Mouse (Mus musculus): Measurements from ENCODE around the gene Kcne3. TPM values are rescaled to one million over a fixed set of nuclear protein-coding genes. Genes with fewer than 3 reads are reported as not detected.
A peak's percentile ranks its signal among the peaks of the same experiment; 100 is the strongest.

Kcne3 gene
- polyA plus RNA-seq, 1 experiment from 2014 or later: 0.79 TPM

- ATAC-seq: no peak
- no peaks in the 10 kb centered on the region for H3K4me1 ChIP-seq (ENCODE audit: control insufficient read depth, insufficient read depth, low read length)
- whole genome bisulfite sequencing: 88% methylated on average over 3 of the region's 3 CpGs
Measured at GRCm38 (mm10) chr7:100201191-100201590, 24.9 kb downstream of the Kcne3 start.

GRCm38 (mm10) chr7:100203616-100204015 is 27.3 kb downstream of the Kcne3 start:
- no peaks in the 10 kb centered on the region for H3K36me3 ChIP-seq (ENCODE audit: control insufficient read depth, insufficient read depth, low read length)
- no peak for ATAC-seq
- no peaks in the 10 kb centered on the region for H3K27me3 ChIP-seq (ENCODE audit: control insufficient read depth, insufficient read depth, low read depth, low read length)
- no peak overlapping the region for H3K9ac ChIP-seq (ENCODE audit: low read depth, low read length)
- H3K4me2 ChIP-seq (ENCODE audit: low read length): no peak overlapping the region
- H3K4me3 ChIP-seq (ENCODE audit: low read depth, low read length): no peak overlapping the region
- 68% methylated on average over 3 of the region's 3 CpGs for WGBS
- no peak overlapping the region for H3K27ac ChIP-seq (ENCODE audit: low read length)
- H3K4me1 ChIP-seq (ENCODE audit: control insufficient read depth, insufficient read depth, low read length): no peaks in the 10 kb centered on the region
- no peaks in the 10 kb centered on the region for H3K9me3 ChIP-seq (replicated peaks; ENCODE audit: control insufficient read depth, low read length, poor library complexity, severe bottlenecking)

More at GRCm38 (mm10) chr7:100201191-100201590, 24.9 kb downstream of the Kcne3 start:
- no peak overlapping the region for H3K4me2 ChIP-seq (ENCODE audit: low read length)
- no peak overlapping the region for H3K27ac ChIP-seq (ENCODE audit: low read length)
- no peak overlapping the region for H3K4me3 ChIP-seq (ENCODE audit: low read depth, low read length)
- H3K9me3 ChIP-seq (replicated peaks; ENCODE audit: control insufficient read depth, low read length, poor library complexity, severe bottlenecking): no peaks in the 10 kb centered on the region
- no peaks in the 10 kb centered on the region for H3K36me3 ChIP-seq (ENCODE audit: control insufficient read depth, insufficient read depth, low read length)
- H3K27me3 ChIP-seq (ENCODE audit: control insufficient read depth, insufficient read depth, low read depth, low read length): no peaks in the 10 kb centered on the region
- no peak overlapping the region for H3K9ac ChIP-seq (ENCODE audit: low read depth, low read length)

- Histone ChIP-seq H3K4me1 (ENCODE audit: control insufficient read depth, insufficient read depth, low read length) (no peaks in the 10 kb centered on the region), H3K36me3 (ENCODE audit: control insufficient read depth, insufficient read depth, low read length) (no peaks in the 10 kb centered on the region), H3K27ac (ENCODE audit: low read length) (no peak overlapping the region), H3K4me2 (ENCODE audit: low read length) (no peak overlapping the region), H3K9ac (ENCODE audit: low read depth, low read length) (no peak overlapping the region), H3K9me3 (replicated peaks; ENCODE audit: control insufficient read depth, low read length, poor library complexity, severe bottlenecking) (no peaks in the 10 kb centered on the region), H3K27me3 (ENCODE audit: control insufficient read depth, insufficient read depth, low read depth, low read length) (no peaks in the 10 kb centered on the region), H3K4me3 (ENCODE audit: low read depth, low read length) (no peak overlapping the region)
- ATAC-seq: no peak
- 78% methylated on average over 6 of the region's 6 CpGs for WGBS
Measured at GRCm38 (mm10) chr7:100204871-100205270, 28.6 kb downstream of the Kcne3 start.

- Histone ChIP-seq H3K9me3 (replicated peaks; ENCODE audit: control insufficient read depth, low read length, poor library complexity, severe bottlenecking) (no peaks in the 10 kb centered on the region), H3K4me2 (ENCODE audit: low read length) (no peak overlapping the region), H3K4me1 (ENCODE audit: control insufficient read depth, insufficient read depth, low read length) (no peaks in the 10 kb centered on the region), H3K4me3 (ENCODE audit: low read depth, low read length) (no peak overlapping the region), H3K9ac (ENCODE audit: low read depth, low read length) (no peak overlapping the region), H3K27ac (ENCODE audit: low read length) (no peak overlapping the region), H3K27me3 (ENCODE audit: control insufficient read depth, insufficient read depth, low read depth, low read length) (no peaks in the 10 kb centered on the region), H3K36me3 (ENCODE audit: control insufficient read depth, insufficient read depth, low read length) (no peaks in the 10 kb centered on the region)
- ATAC-seq: no peak
- 95% methylated on average over 2 of the region's 2 CpGs for WGBS
Measured at GRCm38 (mm10) chr7:100206144-100206543, 29.8 kb downstream of the Kcne3 start.

GRCm38 (mm10) chr7:100207886-100208285 is 31.6 kb downstream of the Kcne3 start:
- Histone ChIP-seq H3K4me3 (ENCODE audit: low read depth, low read length) (no peak overlapping the region), H3K9me3 (replicated peaks; ENCODE audit: control insufficient read depth, low read length, poor library complexity, severe bottlenecking) (no peaks in the 10 kb centered on the region), H3K4me1 (ENCODE audit: control insufficient read depth, insufficient read depth, low read length) (no peaks in the 10 kb centered on the region), H3K9ac (ENCODE audit: low read depth, low read length) (no peak overlapping the region), H3K36me3 (ENCODE audit: control insufficient read depth, insufficient read depth, low read length) (no peaks in the 10 kb centered on the region), H3K27ac (ENCODE audit: low read length) (no peak overlapping the region), H3K27me3 (ENCODE audit: control insufficient read depth, insufficient read depth, low read depth, low read length) (no peaks in the 10 kb centered on the region), H3K4me2 (ENCODE audit: low read length) (no peak overlapping the region)
- ATAC-seq: no peak

GRCm38 (mm10) chr7:100214310-100214709 is 38.0 kb downstream of the Kcne3 start:
- H3K27ac ChIP-seq (ENCODE audit: low read length): no peak overlapping the region
- no peak overlapping the region for H3K4me3 ChIP-seq (ENCODE audit: low read depth, low read length)
- no peaks in the 10 kb centered on the region for H3K36me3 ChIP-seq (ENCODE audit: control insufficient read depth, insufficient read depth, low read length)
- no peak for ATAC-seq
- no peak overlapping the region for H3K4me2 ChIP-seq (ENCODE audit: low read length)
- H3K9me3 ChIP-seq (replicated peaks; ENCODE audit: control insufficient read depth, low read length, poor library complexity, severe bottlenecking): no peaks in the 10 kb centered on the region
- peaks cover 19% of the 10 kb centered on the region for H3K4me1 ChIP-seq (ENCODE audit: control insufficient read depth, insufficient read depth, low read length)
- WGBS: 65% methylated on average over 4 of the region's 4 CpGs
- H3K9ac ChIP-seq (ENCODE audit: low read depth, low read length): no peak overlapping the region
- no peaks in the 10 kb centered on the region for H3K27me3 ChIP-seq (ENCODE audit: control insufficient read depth, insufficient read depth, low read depth, low read length)

GRCm38 (mm10) chr7:100215116-100215732 is 38.9 kb downstream of the Kcne3 start:
- Histone ChIP-seq H3K9me3 (replicated peaks; ENCODE audit: control insufficient read depth, low read length, poor library complexity, severe bottlenecking) (no peaks in the 10 kb centered on the region), H3K27ac (ENCODE audit: low read length) (no peak overlapping the region), H3K36me3 (ENCODE audit: control insufficient read depth, insufficient read depth, low read length) (no peaks in the 10 kb centered on the region), H3K4me3 (ENCODE audit: low read depth, low read length) (no peak overlapping the region), H3K4me2 (ENCODE audit: low read length) (no peak overlapping the region), H3K4me1 (ENCODE audit: control insufficient read depth, insufficient read depth, low read length) (peaks cover 19% of the 10 kb centered on the region), H3K27me3 (ENCODE audit: control insufficient read depth, insufficient read depth, low read depth, low read length) (no peaks in the 10 kb centered on the region), H3K9ac (ENCODE audit: low read depth, low read length) (no peak overlapping the region)
- WGBS: 43% methylated on average over 6 of the region's 6 CpGs
- no peak for ATAC-seq

- 6% methylated on average over 10 of the region's 10 CpGs for WGBS
- H3K9me3 ChIP-seq (replicated peaks; ENCODE audit: control insufficient read depth, low read length, poor library complexity, severe bottlenecking): no peaks in the 10 kb centered on the region
- peaks cover 19% of the 10 kb centered on the region for H3K4me1 ChIP-seq (ENCODE audit: control insufficient read depth, insufficient read depth, low read length)
- no peaks in the 10 kb centered on the region for H3K27me3 ChIP-seq (ENCODE audit: control insufficient read depth, insufficient read depth, low read depth, low read length)
- no peak for ATAC-seq
- H3K4me2 ChIP-seq (ENCODE audit: low read length): peak overlapping the region; percentile 51
- peak overlapping the region; percentile 65; the same call in 1 of the 2 replicates for H3K27ac ChIP-seq (ENCODE audit: low read length)
- peak overlapping the region; percentile 39; the same call in 1 of the 2 replicates for H3K9ac ChIP-seq (ENCODE audit: low read depth, low read length)
- H3K4me3 ChIP-seq (ENCODE audit: low read depth, low read length): no peak overlapping the region
- no peaks in the 10 kb centered on the region for H3K36me3 ChIP-seq (ENCODE audit: control insufficient read depth, insufficient read depth, low read length)
Measured at GRCm38 (mm10) chr7:100215976-100216375, 39.7 kb downstream of the Kcne3 start.

- peak; percentile 82 for ATAC-seq
- H3K4me1 ChIP-seq (ENCODE audit: control insufficient read depth, insufficient read depth, low read length): peaks cover 19% of the 10 kb centered on the region
- peak overlapping the region; percentile 81 for H3K27ac ChIP-seq (ENCODE audit: low read length)
- H3K4me3 ChIP-seq (ENCODE audit: low read depth, low read length): no peak overlapping the region
- WGBS: 53% methylated on average over 9 of the region's 9 CpGs
- no peaks in the 10 kb centered on the region for H3K9me3 ChIP-seq (replicated peaks; ENCODE audit: control insufficient read depth, low read length, poor library complexity, severe bottlenecking)
- H3K4me2 ChIP-seq (ENCODE audit: low read length): peak overlapping the region; percentile 19; the same call in 1 of the 2 replicates
- H3K9ac ChIP-seq (ENCODE audit: low read depth, low read length): no peak overlapping the region
- no peaks in the 10 kb centered on the region for H3K36me3 ChIP-seq (ENCODE audit: control insufficient read depth, insufficient read depth, low read length)
- no peaks in the 10 kb centered on the region for H3K27me3 ChIP-seq (ENCODE audit: control insufficient read depth, insufficient read depth, low read depth, low read length)
Measured at GRCm38 (mm10) chr7:100216601-100217565, 40.6 kb downstream of the Kcne3 start.
